Mouse (Mus musculus) heart, postnatal 25 days (tissue): ENCODE measurements at regions not wholly inside any gene's neighbourhood (a gene's known extent, or its start where the extent isn't known, plus 50 kb on each side); places are given as distances from the start of the nearest gene placed in this dataset.

Experiments
- DNase-seq: peaks from one replicate; pipeline ENCODE4 v3.0.0; 2022; ENCODE audit warnings: low spot score
- intact Hi-C: fragments of 180-260 bp; cut with DNase I; formaldehyde crosslinking; loops from one replicate; pipeline ENCODE4 v1.15.1; 2025

GRCm38 (mm10) chr9:101807249-101807648 lies 54.4 kb upstream of the 9630041A04Rik start:
- no peak for DNase-seq
- intact Hi-C loops = no loop called here

GRCm38 (mm10) chr9:101796718-101797117 lies 64.9 kb upstream of the 9630041A04Rik start:
- DNase-seq = no peak
- intact Hi-C loops = no loop called here

GRCm38 (mm10) chr9:101796063-101796462 lies 65.6 kb upstream of the 9630041A04Rik start:
- DNase-seq = no peak
- intact Hi-C loops = no loop called here

GRCm38 (mm10) chr9:101795436-101795835 lies 66.2 kb upstream of the 9630041A04Rik start:
- DNase-seq = no peak
- intact Hi-C loops = no loop called here

- intact Hi-C loops = no loop called here
- no peak for DNase-seq
Measured at GRCm38 (mm10) chr9:101790936-101791335, 70.7 kb upstream of the 9630041A04Rik start.

- intact Hi-C loops = no loop called here
- no peak for DNase-seq
Measured at GRCm38 (mm10) chr9:101740949-101741605, 120.6 kb upstream of the 9630041A04Rik start.

- no peak for DNase-seq
- intact Hi-C loops = no loop called here
Measured at GRCm38 (mm10) chr9:101739322-101739721, 122.3 kb upstream of the 9630041A04Rik start.

GRCm38 (mm10) chr9:101734271-101734670 lies 127.4 kb upstream of the 9630041A04Rik start:
- DNase-seq = no peak
- intact Hi-C loops = no loop called here

- no peak for DNase-seq
Measured at GRCm38 (mm10) chr9:101733611-101734225, 127.9 kb upstream of the 9630041A04Rik start.

GRCm38 (mm10) chr9:101730136-101730535 lies 131.5 kb upstream of the 9630041A04Rik start:
- intact Hi-C loops = no loop called here
- no peak for DNase-seq

More at GRCm38 (mm10) chr9:101733611-101734225, 127.9 kb upstream of the 9630041A04Rik start:
- intact Hi-C loops = no loop called here

- DNase-seq = no peak
- intact Hi-C loops = no loop called here
Measured at GRCm38 (mm10) chr9:101717911-101718310, 143.7 kb upstream of the 9630041A04Rik start.

- intact Hi-C loops = no loop called here
- no peak for DNase-seq
Measured at GRCm38 (mm10) chr9:101716326-101716725, 145.3 kb upstream of the 9630041A04Rik start.

GRCm38 (mm10) chr9:101714805-101715204 lies 146.8 kb upstream of the 9630041A04Rik start:
- intact Hi-C loops = no loop called here
- DNase-seq = no peak

- no peak for DNase-seq
Measured at GRCm38 (mm10) chr9:101710611-101711071, 151.0 kb upstream of the 9630041A04Rik start.

GRCm38 (mm10) chr9:101700368-101700767 lies 161.3 kb upstream of the 9630041A04Rik start:
- intact Hi-C loops = no loop called here
- DNase-seq = no peak

More at GRCm38 (mm10) chr9:101710611-101711071, 151.0 kb upstream of the 9630041A04Rik start:
- intact Hi-C loops = no loop called here

GRCm38 (mm10) chr9:101694054-101694453 lies 167.6 kb upstream of the 9630041A04Rik start:
- no peak for DNase-seq
- intact Hi-C loops = loop anchor here (5.0 kb wide), 1 partner anchor 308 kb away; no protein-coding TSS in a partner anchor

- no peak for DNase-seq
- intact Hi-C loops = loop anchor here (2.0 to 5.0 kb wide), 2 partner anchors 311 to 853 kb away; no protein-coding TSS in a partner anchor
Measured at GRCm38 (mm10) chr9:101691336-101691735, 170.3 kb upstream of the 9630041A04Rik start.

- no peak for DNase-seq
- intact Hi-C loops = loop anchor here (1.0 to 5.0 kb wide), 3 partner anchors 311 to 854 kb away; no protein-coding TSS in a partner anchor
Measured at GRCm38 (mm10) chr9:101690916-101691315, 170.7 kb upstream of the 9630041A04Rik start.

GRCm38 (mm10) chr9:101690402-101690861 lies 171.2 kb upstream of the 9630041A04Rik start:
- intact Hi-C loops = loop anchor here (1.0 to 5.0 kb wide), 3 partner anchors 312 to 854 kb away; no protein-coding TSS in a partner anchor
- no peak for DNase-seq

- intact Hi-C loops = loop anchor here (1.0 to 10.0 kb wide), 4 partner anchors 313 to 855 kb away; no protein-coding TSS in a partner anchor
- peak; percentile 23 for DNase-seq
Measured at GRCm38 (mm10) chr9:101689532-101690401, 171.9 kb upstream of the 9630041A04Rik start.
